Mouse (Mus musculus): ENCODE results near the gene Mief1. TPM values are rescaled to one million over a fixed set of nuclear protein-coding genes. Genes with fewer than 3 reads are reported as not detected.

Mief1 gene
- total RNA-seq, 2 experiments from 2014 or later: 30.7 to 31.1 TPM

Other genes with a start within 250 kb of the Mief1 start
- gene Pdgfb, start 219.0 kb upstream of the Mief1 start, total RNA-seq (2021): 10 to 100 TPM; 42.6 to 43.4 TPM
- gene Syngr1, start 142.7 kb upstream of the Mief1 start, total RNA-seq (2021): 100 to 1,000 TPM; 430 to 441 TPM
- gene Rpl3, start 142.2 kb upstream of the Mief1 start, total RNA-seq (2021): 100 to 1,000 TPM; 520 to 524 TPM
- gene Tab1, start 100.9 kb upstream of the Mief1 start, total RNA-seq (2021): 10 to 100 TPM; 26.8 to 32.5 TPM
- gene Mgat3, start 60.3 kb upstream of the Mief1 start, total RNA-seq (2021): 10 to 100 TPM; 94.2 to 98.8 TPM
- 10 to 100 TPM; 13.6 to 21.0 TPM for gene AC140267.1, start 1.8 kb downstream of the Mief1 start, total RNA-seq (2021)
- gene Atf4, start 21.2 kb downstream of the Mief1 start, total RNA-seq (2021): 100 to 1,000 TPM; 100 to 110 TPM
- 10 to 100 TPM; 41.5 to 47.5 TPM for gene Rps19bp1, start 30.3 kb downstream of the Mief1 start, total RNA-seq (2021)
- gene Cacna1i, start 53.2 kb downstream of the Mief1 start, total RNA-seq (2021): 10 to 100 TPM; 82.6 to 84.8 TPM